Mouse (Mus musculus): ENCODE measurements around the gene Ppfibp1. TPM values are rescaled to one million over a fixed set of nuclear protein-coding genes. Genes with fewer than 3 reads are reported as not detected.

The Ppfibp1 gene
- 2.2 and 6.7 TPM in 2 replicates for total RNA-seq (2023)

DNA sequence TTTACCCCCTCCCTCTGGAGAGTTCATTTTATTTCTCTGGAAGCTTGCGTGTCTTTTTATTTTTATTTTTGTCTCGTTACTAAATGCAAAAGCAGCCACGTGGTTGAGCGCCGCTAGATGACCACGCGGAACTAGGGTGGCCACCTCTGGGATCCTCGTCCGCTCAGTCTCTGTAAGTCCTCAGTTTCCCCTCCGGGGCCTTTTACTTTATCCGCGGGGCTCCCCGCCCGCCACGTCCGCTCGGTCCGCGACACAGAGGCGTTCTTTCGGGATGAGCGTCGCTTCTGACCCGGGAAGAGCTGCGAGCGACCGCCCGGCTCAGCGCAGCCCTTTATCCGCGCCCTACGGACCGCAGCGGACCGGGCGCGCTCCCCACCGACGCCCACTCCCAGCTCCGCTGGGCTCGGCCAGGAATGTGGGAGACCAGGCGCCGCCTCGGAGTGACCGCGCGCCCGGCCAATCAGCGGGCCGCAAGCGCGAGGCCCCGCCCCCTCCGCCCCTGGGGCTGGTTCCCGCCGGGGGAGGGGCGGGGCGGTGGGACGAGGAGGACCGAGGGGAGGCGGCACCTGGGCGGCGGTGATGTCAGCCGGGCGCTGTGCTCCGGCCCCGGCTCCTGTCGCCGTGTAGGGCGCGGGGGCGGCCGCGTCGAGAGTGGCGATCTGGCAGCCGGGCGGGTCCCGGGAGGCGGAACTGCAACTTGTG lies at the start of gene Ppfibp1:
Gene Ppfibp1, plus strand, starts transcription at position 530 of the 702 bp plus-strand sequence.

DNA sequence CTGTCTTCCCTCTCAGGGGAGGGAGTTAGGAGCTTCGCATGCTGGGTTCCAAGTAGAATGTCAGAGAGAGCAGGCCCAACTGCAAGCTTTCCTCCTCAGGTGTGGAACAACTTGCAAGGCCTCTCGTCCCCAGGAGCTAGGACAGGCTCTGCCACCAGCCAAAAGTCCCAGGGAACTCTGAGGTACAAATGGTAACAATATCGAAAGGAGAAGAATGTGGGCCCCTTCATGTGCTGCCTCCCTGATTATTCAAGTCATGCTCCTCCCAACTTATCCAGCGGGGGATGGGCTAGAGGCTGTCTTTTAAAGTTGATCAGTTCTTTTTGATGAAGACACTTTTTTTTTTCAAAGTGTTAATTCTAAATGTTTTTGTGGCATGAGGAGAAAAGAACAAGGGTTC lies 38.2 kb upstream of the Ppfibp1 start, which contains the start of gene Smco2:
Gene Smco2, plus strand, starts transcription at position 55 of the 400 bp plus-strand sequence.

DNA sequence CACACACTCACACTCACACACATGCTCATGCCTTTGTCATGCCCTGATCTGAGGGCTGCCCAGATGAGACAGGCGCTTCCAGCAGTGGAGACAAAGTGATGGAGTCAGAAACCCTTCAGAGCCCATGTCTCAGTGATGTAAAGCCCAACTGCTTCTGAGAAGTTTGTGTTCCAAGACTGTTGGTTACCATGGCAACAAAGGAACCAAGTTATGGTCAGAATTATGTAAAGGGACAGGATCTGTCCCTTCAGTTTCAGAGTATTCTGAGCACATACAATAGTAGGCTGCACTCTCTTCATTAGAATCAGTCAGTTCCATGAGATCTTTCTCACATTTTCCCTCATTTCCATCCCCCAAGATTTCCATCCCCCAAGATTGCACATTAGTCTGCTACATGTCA lies 66.0 kb downstream of the Ppfibp1 start, which contains the start of gene 1700034J05Rik:
Gene 1700034J05Rik, minus strand, starts transcription at position 165 of the 400 bp plus-strand sequence.

DNA sequence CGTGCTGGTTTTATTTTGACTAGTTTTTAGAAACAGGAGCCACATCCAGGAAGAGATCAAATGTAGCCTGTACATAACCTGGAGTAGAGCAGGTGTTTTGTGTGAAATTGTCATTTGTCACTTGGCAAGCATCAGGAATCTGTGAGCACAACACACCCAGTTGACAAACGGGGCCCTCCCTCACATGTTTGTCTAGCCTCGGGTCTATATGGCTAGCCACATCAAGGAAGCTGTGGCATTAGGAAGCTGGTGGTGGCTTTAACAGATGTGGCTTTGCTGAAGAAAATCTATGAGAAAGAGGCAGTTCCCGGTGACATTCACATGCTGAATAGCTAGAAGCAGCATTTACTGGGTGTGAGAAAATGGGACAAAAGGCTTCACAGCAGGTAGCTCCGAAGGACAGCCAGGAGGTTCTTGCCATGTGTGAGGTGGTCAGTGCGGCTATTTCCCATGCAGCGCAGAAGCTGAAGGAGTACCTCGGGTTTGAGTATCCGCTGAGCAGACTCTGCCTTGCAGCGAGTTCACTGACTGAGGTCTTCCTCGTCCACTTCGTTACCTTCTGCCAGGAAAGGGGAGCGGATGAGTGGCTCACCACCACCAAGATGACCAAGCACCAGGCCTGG lies 144.1 kb downstream of the Ppfibp1 start, which contains the start of gene Rep15:
Gene Rep15, plus strand, starts transcription at position 282 of the 623 bp plus-strand sequence.

DNA sequence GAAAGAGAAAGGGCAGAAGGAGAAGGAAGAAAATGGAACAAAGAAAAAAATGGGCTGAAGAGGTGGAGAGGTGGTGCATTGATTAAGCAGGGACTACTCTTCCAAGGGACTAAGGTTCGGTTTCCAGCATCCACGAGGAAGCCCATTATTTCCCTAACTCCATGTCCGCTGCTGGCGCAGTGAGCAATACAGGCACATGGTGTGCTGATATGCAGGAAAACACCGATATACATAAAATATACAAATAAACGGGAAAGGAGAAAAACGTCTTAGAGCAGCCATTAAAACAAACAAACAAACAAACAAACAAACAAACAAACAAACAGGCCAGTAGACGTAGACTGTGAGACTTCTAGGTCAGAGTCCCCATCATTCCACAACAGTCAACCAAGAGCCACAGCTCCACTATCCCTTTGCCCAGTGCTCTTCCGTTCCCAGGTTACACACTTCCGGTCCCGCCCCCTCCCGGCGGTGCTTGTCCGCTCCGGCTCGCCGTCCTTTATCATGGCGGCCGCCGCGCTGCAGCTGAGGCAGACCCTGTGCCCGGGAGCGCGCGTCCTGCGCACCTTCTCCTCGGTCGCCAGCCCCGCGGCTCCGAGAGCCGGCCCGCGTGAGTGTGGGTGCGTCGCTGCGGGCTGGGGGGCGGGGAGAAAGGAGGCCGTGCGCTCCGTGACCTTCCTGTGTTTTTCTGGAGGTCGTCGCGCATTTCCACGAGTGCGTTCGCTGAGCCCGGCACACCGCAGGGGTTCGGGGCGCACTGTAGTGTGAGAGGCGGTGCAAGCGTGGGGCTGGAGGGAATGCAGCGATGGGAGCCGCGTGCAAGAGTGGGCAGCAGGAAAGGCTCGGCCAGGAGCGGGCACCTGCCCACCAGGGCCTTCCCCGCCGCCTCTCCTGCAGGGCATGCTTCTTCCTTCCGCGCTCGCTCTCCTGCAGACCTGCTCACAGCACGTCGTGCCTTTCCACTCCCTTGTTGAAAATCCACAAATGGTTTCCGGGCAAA lies 154.3 kb downstream of the Ppfibp1 start, which contains the start of gene Mrps35:
Gene Mrps35, plus strand, starts transcription at position 474 of the 1,000 bp plus-strand sequence.

Other genes starting within 250 kb of the Ppfibp1 start
- gene Med21, start 245.9 kb upstream of the Ppfibp1 start, total RNA-seq (2023): 30.9 and 31.5 TPM in 2 replicates
- 18.6 and 21.5 TPM in 2 replicates for gene Tm7sf3, start 245.7 kb upstream of the Ppfibp1 start, total RNA-seq (2023)
- 10.5 and 11.1 TPM in 2 replicates for gene Stk38l, start 163.5 kb upstream of the Ppfibp1 start, total RNA-seq (2023)
- not detected in 2 replicates for gene Arntl2, start 92.4 kb upstream of the Ppfibp1 start, total RNA-seq (2023)
- not detected in 2 replicates for gene Smco2, start 38.4 kb upstream of the Ppfibp1 start, total RNA-seq (2023)
- not detected in 2 replicates for gene 1700034J05Rik, start 65.9 kb downstream of the Ppfibp1 start, total RNA-seq (2023)
- gene Rep15, start 144.1 kb downstream of the Ppfibp1 start, total RNA-seq (2023): not detected in 2 replicates
- 14.1 and 21.9 TPM in 2 replicates for gene Mrps35, start 154.3 kb downstream of the Ppfibp1 start, total RNA-seq (2023)
- gene Mansc4, start 198.5 kb downstream of the Ppfibp1 start, total RNA-seq (2023): not detected in 2 replicates
- 3.0 and 4.6 TPM in 2 replicates for gene Klhl42, start 202.9 kb downstream of the Ppfibp1 start, total RNA-seq (2023)